Mouse (Mus musculus): ENCODE results near the gene Slc27a4.
"Not testable (repeated sequence)": the region's sequence is repeated elsewhere in the genome, so short reads cannot be mapped to it uniquely, and the experiment has no call there.

Gene Slc27a4

GRCm38 (mm10) chr2:29802075-29802826 lies at the start of gene Slc27a4:
Gene Slc27a4, plus strand, starts transcription at chr2:29802634.
- peak; percentile 95 for DNase-seq (ENCODE audit: low read depth, low spot score)

- no peak for DNase-seq (ENCODE audit: low read depth, low spot score)
Observed at GRCm38 (mm10) chr2:29755693-29756092, 46.7 kb upstream of the Slc27a4 start.

- DNase-seq (ENCODE audit: low read depth, low spot score), result peak; percentile 77
Observed at GRCm38 (mm10) chr2:29764831-29765230, 37.6 kb upstream of the Slc27a4 start.

GRCm38 (mm10) chr2:29767976-29768709 lies 34.3 kb upstream of the Slc27a4 start:
- no peak for DNase-seq (ENCODE audit: low read depth, low spot score)

GRCm38 (mm10) chr2:29768901-29769300 lies 33.5 kb upstream of the Slc27a4 start:
- no peak for DNase-seq (ENCODE audit: low read depth, low spot score)

GRCm38 (mm10) chr2:29770162-29770561 lies 32.3 kb upstream of the Slc27a4 start:
- no peak for DNase-seq (ENCODE audit: low read depth, low spot score)

GRCm38 (mm10) chr2:29771611-29772461 lies 30.6 kb upstream of the Slc27a4 start:
- DNase-seq (ENCODE audit: low read depth, low spot score), result no peak

- no peak for DNase-seq (ENCODE audit: low read depth, low spot score)
Observed at GRCm38 (mm10) chr2:29773323-29773722, 29.1 kb upstream of the Slc27a4 start.

- DNase-seq (ENCODE audit: low read depth, low spot score), result not testable (repeated sequence)
Observed at GRCm38 (mm10) chr2:29781256-29781655, 21.2 kb upstream of the Slc27a4 start.

- DNase-seq (ENCODE audit: low read depth, low spot score), result no peak
Observed at GRCm38 (mm10) chr2:29784290-29784689, 18.1 kb upstream of the Slc27a4 start.

GRCm38 (mm10) chr2:29787104-29787917 lies 15.1 kb upstream of the Slc27a4 start, which contains the start of gene Coq4:
Gene Coq4, plus strand, starts transcription at chr2:29787493.
- DNase-seq (ENCODE audit: low read depth, low spot score), result peak; percentile 95

GRCm38 (mm10) chr2:29787937-29788681 lies 14.3 kb upstream of the Slc27a4 start, which contains the start of gene Trub2:
Gene Trub2, minus strand, starts transcription at chr2:29788502.
- peak; percentile 87 for DNase-seq (ENCODE audit: low read depth, low spot score)

- no peak for DNase-seq (ENCODE audit: low read depth, low spot score)
Observed at GRCm38 (mm10) chr2:29792772-29793487, 9.5 kb upstream of the Slc27a4 start.

- DNase-seq (ENCODE audit: low read depth, low spot score), result no peak
Observed at GRCm38 (mm10) chr2:29802827-29803201, 380 bp downstream of the Slc27a4 start.

- peak; percentile 52 for DNase-seq (ENCODE audit: low read depth, low spot score)
Observed at GRCm38 (mm10) chr2:29803400-29803831, 982 bp downstream of the Slc27a4 start.

GRCm38 (mm10) chr2:29815678-29816371 lies 13.4 kb downstream of the Slc27a4 start:
- DNase-seq (ENCODE audit: low read depth, low spot score), result no peak

GRCm38 (mm10) chr2:29817426-29818232 lies 15.2 kb downstream of the Slc27a4 start:
- peak; percentile 87 for DNase-seq (ENCODE audit: low read depth, low spot score)

- no peak for DNase-seq (ENCODE audit: low read depth, low spot score)
Observed at GRCm38 (mm10) chr2:29819363-29819762, 16.9 kb downstream of the Slc27a4 start.
